Mouse (Mus musculus) monocyte, adult 5-6 weeks (primary cell): ENCODE data around the gene 1700010B08Rik. TPM values are rescaled to one million over a fixed set of nuclear protein-coding genes. Genes with fewer than 3 reads are reported as not detected.

ENCODE experiments used
- ATAC-seq: fragments of 153-309, 156-312 bp; replicated peaks from 2 replicates; pipeline ENCODE4 v1.8.0; 2017; ENCODE audit warnings: mild to moderate bottlenecking; ENCODE audit not compliant: low TSS enrichment, insufficient number of reproducible peaks, severe bottlenecking, poor library complexity, low FRiP score
- total RNA-seq: library from RNA; stranded (forward); fragments of 200-1000, 200-491, 200-594 nt; gene quantifications from 3 replicates; pipeline ENCODE4 v1.2.3, GENCODE M21; 2017

1700010B08Rik gene
- total RNA-seq, 1 experiment from 2014 or later: not detected

GRCm38 (mm10) chr2:173713241-173713640 lies 6.0 kb upstream of the 1700010B08Rik start:
- no peak for ATAC-seq

GRCm38 (mm10) chr2:173714620-173715218 lies 4.5 kb upstream of the 1700010B08Rik start:
- ATAC-seq: no peak

- ATAC-seq: no peak
These were observed 2.2 kb upstream of the 1700010B08Rik start for GRCm38 (mm10) chr2:173716966-173717365.

GRCm38 (mm10) chr2:173722251-173722857 lies 3.1 kb downstream of the 1700010B08Rik start:
- ATAC-seq: no peak

- no peak for ATAC-seq
These were observed 5.2 kb downstream of the 1700010B08Rik start for GRCm38 (mm10) chr2:173724382-173724781.

GRCm38 (mm10) chr2:173724940-173725807 lies 6.0 kb downstream of the 1700010B08Rik start:
- ATAC-seq: no peak

- ATAC-seq: no peak
These were observed 6.6 kb downstream of the 1700010B08Rik start for GRCm38 (mm10) chr2:173725819-173726218.

GRCm38 (mm10) chr2:173730444-173730966 lies 11.3 kb downstream of the 1700010B08Rik start:
- no peak for ATAC-seq

- ATAC-seq: no peak
These were observed 15.2 kb downstream of the 1700010B08Rik start for GRCm38 (mm10) chr2:173734426-173734825.

- peak; percentile 94 for ATAC-seq
These were observed 18.2 kb downstream of the 1700010B08Rik start, which contains the start of gene Vapb for GRCm38 (mm10) chr2:173737222-173737989. Gene Vapb (plus strand): TSS chr2:173737511.

GRCm38 (mm10) chr2:173738232-173738631 lies 19.0 kb downstream of the 1700010B08Rik start:
- ATAC-seq: no peak; the same call in 1 of the 2 replicates

GRCm38 (mm10) chr2:173739107-173739506 lies 19.9 kb downstream of the 1700010B08Rik start:
- ATAC-seq: no peak

- no peak for ATAC-seq
These were observed 22.9 kb downstream of the 1700010B08Rik start for GRCm38 (mm10) chr2:173742090-173742489.

GRCm38 (mm10) chr2:173742744-173743143 lies 23.5 kb downstream of the 1700010B08Rik start:
- no peak for ATAC-seq

GRCm38 (mm10) chr2:173744070-173744815 lies 25.0 kb downstream of the 1700010B08Rik start:
- ATAC-seq: no peak; the same call in 1 of the 2 replicates

GRCm38 (mm10) chr2:173748961-173749659 lies 29.9 kb downstream of the 1700010B08Rik start:
- ATAC-seq: no peak

GRCm38 (mm10) chr2:173755433-173756144 lies 36.4 kb downstream of the 1700010B08Rik start:
- ATAC-seq: no peak
